Mouse (Mus musculus) skeletal muscle tissue, adult 2 months (tissue): ENCODE data around the gene Gprc6a.
A peak's percentile ranks its signal among the peaks of the same experiment; 100 is the strongest.

Experiments used
- DNase-seq: peaks from one replicate; pipeline ENCODE4 v3.0.0-alpha.2; 2012; ENCODE audit warnings: low read depth, low spot score

Gprc6a gene

DNA sequence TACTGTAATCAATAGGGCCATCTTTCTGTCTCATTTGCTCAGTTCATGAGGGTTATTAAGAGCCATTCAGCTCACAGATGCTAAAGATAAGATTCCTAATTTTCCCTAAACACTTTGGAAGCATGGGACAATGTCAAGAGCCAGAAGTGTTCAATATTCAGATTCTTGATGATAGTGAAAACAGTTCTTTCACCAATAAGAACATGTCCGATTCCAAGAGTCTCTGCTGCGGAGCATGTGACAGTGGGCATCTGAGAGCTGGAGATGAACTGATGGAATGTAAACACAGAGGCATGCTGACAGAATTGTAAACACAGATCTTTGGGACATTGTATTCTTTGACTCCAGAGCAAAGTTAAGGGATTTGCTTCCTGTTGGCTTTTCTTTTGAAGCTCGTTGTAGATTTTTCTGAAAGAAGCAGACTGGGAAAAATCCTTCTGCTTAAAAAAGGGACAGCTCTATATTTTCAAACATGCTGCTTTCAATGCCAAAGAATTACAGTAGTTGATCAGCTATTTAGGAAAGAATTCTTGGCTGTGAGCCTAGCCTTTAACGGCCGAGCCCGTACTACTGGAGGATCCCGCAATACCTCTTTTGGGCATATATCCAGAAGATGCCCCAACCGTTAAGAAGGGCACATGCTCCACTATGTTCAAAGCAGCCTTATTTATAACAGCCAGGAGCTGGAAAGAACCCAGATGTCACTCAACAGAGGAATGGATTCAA lies at the start of gene Gprc6a:
Gprc6a (minus strand) TSS at position 51 of the 726 bp plus-strand sequence.
- no peak for DNase-seq

DNA sequence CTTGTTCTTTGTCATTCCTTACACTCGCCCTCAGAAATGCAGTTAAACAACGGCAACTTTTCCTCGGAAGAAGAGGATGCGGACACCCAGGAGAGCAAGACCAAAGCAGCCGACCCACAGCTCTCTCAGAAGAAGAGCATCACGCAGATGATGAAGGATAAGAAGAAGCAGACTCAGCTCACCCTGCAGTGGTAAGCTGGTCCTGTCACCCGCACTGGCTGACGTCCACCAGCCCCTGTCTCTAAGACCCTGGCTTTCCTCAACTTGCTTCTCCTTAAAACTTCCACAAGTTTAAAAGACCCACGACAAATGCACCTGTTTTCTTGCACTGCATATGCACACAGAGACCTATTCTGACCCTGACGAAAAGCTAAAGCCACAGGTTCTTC lies 47.0 kb upstream of the Gprc6a start:
- DNase-seq, result no peak

DNA sequence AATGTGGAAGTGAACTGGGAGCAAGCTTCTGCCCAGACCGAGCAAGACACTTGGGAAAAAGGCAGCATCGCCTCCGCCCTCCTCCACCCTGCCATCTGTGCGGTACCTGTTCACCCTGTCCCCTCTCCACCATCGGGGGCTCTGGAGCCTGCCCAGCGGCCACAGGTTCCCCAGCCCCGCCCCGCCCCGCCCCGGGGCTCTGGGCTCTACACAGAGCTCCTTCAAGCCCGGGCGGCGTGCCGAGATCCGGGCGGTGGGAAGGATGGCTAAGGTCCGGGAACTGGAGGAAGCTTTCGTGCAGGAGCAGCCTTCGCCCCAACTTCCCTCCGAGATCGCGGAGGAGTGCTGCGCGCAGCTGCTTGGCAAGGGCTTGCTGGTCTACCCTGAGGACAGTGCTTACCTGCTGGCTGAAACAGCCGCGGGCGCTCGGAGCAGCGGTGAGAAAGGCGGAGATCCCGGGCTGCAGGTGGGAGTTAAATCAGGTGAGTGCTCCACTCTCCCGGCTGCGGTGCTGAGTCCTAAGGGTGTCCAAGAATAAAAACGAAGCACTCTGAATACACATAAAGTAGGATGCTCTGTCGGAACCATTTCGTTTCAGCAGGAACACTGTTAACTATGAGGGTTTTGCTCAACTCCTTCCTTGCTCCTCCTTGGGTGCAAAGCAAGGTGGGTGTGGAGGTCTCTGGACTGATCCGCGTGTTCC lies 46.4 kb upstream of the Gprc6a start, which contains the start of gene Rfx6:
Rfx6 (plus strand) TSS at position 209 of the 703 bp plus-strand sequence.
- no peak for DNase-seq

DNA sequence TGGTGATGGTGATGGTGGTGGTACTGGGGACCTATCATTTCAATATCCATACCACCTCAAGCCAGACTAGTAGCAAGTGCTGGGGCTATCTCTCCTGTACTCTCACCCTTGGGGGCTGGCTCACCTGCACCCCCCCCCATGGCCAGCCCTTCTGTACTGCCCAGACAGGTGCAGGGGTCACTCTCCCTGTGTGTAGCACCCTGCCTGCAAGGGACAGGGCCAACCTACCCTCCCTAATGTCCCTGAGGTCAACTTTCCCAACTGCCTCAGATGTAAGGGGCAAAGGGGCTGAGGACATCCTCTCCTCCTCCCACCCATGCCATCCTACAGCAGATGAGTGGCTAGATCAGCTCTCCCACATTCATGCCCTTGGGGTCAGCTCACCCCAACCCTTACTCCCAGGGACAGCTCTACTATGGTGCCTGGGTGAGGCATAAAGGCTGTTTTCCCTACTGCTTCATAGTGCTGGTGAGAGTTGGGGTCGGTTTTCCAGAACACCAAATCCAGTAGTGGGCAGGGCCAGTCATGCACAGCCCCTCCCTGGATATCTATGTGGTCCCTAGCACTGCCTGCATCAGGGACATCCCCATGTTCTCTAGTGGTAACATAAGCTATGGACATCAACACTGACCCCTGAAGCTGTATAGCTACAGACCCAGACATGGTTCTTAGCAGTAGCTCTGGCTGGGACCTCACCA lies 41.0 kb upstream of the Gprc6a start:
- no peak for DNase-seq

DNA sequence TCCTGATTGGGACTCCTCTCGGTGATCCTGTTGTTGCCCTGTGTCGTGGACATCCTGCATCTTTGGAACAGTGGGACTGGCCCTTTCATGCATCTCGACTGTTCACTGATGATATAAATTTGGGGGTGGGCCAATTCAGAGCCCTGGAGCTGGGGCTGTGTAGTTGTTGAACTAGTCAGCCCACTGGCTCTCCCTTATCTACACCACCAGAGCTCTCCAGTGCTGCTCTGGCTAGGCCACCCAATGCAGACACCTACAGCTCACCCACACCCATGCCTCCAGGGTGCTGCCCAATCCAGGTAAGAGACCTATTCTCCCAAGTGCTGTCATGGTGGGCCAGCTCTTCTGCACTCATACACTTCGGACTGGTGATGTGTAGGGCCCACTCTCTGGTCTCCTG lies 40.3 kb upstream of the Gprc6a start:
- DNase-seq, result no peak

DNA sequence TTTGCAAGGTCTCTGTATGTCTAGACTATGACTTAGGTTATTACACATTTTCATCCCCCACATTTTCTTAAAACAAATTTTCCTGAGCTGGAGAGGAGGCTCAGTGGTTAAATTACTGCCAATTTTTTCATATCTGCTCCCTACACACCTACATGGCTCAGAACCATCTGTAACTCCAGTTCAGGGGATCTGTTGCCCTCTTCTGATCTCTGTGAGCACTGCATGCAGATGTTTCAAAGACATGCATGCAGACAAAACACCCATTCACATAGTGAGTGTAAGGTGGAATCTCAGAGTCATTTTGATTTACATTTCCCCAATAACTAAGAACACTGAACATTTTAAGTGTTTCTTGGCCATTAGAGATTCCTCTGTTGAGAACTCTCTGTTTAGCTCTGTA lies 38.1 kb upstream of the Gprc6a start:
- DNase-seq, result no peak

DNA sequence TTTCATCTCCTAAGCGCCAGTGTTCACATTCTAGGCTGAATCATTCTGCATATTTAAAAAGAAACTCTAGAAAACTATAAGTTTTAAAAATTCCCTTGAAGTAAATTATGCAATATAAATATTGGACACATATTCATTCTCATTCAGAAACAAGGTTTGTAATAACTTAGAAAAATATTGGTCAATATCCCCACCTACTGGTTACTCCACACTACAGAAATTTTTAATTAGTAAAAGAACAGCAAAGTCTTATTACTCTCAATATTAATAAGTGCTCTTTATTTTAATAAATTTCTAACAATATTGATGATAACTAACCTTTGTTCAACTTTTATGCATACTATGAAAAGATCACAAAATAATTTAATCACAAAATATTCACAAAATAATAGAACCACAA lies 26.1 kb upstream of the Gprc6a start:
- no peak for DNase-seq

DNA sequence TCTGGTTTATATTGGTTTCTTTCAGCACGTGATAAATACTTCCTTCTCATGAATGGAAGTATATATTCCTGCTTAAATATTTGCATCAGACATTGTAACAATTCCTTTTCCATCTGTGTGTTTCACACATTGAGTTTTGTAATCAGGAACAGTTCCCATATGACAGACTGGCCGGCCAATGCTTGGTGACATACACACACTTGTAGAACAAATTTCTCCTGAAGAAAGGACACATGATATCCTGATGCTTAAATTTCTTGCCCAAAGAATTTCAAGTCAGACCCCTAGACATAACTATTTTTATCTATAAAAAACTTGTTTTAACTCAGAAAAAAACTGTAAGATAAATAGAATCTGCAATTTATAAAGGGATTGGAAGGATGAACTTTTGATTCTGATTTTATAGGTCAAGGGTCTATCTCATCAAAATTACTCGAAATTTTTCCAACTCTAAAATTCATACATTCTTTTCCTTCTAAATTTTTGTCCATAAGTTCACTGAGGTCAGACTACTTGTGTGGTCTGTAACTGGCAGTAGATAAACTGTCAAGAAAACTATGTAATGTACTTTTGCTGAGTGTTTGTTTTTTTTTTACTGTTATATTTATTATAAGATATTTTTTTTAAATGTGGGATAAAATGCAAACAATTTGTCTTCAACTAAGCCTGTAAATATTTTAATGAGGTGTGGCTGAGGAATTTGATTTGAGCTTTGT lies 18.4 kb upstream of the Gprc6a start:
- DNase-seq, result no peak

DNA sequence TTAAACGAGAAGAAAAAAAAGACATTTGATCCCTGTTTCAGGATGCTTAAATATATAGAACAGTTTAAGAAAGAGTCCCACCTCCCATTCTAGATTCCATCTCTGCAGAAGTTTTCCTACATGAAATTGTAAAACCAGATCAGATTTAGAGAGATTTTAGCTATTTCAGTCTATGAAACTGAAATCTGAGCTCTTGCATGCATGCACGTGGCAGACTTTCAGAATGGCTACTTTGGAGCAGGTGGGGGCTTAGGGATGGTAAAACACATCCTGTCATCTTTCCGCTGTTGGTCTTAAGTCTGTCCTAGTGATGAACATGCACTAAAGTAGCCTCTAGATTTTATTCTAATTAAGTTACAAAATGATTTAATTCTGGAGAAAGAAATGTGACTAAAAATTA lies 10.1 kb downstream of the Gprc6a start:
- no peak for DNase-seq

DNA sequence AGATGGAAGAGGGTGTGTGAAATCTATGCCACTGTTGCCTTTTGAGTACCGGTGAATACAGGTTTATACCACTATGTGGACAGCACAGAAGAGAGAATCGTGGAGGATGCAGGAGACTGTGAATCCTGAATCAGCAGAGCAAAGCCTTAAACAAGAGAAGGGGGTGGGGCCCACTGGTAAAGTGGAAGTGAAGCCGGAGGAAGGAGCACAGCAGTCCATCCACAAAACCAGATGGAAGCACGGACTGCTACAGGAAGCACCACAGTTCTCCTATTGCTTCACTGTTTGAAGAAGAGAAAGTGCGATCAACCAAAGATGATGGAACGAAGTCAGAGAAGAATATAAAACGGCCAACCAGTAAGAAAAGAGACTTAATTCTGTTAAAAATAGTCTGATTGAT lies 11.1 kb downstream of the Gprc6a start:
- no peak for DNase-seq

DNA sequence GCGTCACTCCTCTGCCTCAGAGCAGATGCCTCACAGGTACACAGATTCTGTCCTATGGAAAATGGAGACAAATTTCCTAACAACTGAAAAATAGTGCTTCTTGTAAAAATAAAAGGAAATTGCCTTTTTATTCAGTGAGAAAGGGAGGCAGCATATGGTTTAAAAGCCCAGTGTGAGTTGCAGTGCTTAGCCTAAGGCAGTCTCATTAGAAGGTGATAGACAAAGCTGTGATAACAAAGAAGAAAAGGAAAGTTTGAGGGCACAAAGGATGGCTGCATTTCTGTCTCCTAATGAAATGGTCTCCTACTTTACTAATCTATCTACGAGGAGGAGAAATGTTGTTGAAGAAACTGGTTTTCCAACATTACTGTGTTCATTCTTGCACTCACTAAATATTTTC lies 12.7 kb downstream of the Gprc6a start:
- no peak for DNase-seq

DNA sequence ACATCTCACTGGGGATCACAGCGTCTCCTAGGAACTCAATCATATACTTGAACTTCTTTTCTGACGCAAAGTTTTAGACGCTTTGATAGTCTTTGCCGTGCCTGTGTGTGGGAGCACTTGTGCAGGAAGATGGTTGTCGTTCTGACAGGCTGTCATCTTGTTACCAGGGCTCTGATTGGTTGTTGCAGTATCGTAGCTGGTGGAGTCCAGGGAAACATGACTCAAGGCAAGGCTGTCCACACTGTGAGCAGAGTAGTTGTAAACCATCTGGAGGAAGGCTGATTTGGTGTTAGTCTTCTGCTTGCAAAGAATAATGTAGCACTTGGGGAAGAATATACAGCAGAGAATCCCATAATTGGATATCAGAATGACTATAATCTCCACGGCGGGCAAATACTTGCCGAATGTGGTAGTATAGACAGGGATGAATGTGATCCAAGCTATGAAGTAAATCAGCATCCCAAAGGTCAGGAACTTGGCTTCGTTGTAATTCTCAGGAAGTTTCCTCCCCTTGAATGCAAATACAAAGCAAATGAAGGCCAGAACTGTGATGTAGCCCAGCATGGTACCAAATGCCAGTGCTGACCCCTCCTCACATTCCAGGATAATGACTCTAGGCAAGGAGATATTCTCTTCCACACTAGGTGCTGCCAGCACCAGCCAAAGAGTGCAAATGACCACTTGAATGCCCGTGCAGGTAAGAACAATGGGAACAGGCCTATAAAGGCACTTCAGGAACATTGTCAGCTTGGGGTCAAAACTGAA lies 16.3 kb downstream of the Gprc6a start:
- DNase-seq, result no peak

DNA sequence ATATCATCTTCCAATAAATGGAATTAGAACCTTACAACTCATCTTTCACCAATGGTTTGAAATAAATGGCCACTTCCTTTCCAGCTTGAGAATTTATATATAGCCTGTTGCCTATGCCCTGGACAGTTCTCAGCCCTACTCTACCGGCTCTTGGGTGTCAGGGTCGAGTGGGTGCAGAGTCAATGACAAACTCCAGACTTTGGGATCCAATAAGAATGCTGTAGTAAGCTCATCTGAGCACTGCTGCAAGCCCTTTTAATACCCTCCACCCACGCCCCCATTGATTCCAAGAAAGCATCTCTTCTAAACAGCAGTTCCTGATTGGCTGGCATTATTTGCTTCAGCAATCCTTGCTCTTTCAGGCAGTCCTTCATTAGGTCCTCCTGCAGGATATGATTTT lies 17.8 kb downstream of the Gprc6a start:
- DNase-seq, result no peak

DNA sequence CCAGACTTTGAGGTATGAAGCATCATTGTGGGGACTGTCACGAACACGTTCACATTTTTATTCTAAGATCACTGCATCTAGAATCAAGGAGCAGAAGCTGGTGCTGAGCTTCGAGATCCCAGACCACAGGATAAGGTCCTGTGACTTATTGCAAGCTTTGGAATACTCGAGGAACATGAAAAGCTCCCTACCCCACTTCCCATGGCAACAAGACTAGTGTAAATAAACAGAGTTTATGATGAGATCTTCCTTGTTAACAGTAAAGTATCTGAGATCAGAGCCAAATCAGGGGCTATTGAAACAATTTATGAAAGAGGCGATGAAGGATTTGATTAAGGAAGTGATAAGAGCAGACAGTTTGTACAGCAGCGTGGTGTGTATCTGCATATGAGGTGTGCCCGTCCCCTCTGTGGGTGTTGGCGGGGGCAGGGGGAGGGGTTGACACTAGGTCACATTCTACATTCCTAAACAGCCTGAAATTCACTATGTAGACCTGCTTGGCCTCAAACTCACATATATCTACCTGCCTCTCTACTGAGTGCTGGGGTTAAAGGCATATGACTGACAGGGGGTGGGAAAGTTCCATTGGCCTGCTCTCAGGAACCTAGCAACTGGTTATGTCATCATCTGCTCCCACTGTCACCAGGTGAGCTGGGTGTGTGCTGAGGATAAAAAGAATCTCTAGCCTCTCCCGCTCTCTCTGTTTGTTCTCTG lies 19.1 kb downstream of the Gprc6a start:
- no peak for DNase-seq

DNA sequence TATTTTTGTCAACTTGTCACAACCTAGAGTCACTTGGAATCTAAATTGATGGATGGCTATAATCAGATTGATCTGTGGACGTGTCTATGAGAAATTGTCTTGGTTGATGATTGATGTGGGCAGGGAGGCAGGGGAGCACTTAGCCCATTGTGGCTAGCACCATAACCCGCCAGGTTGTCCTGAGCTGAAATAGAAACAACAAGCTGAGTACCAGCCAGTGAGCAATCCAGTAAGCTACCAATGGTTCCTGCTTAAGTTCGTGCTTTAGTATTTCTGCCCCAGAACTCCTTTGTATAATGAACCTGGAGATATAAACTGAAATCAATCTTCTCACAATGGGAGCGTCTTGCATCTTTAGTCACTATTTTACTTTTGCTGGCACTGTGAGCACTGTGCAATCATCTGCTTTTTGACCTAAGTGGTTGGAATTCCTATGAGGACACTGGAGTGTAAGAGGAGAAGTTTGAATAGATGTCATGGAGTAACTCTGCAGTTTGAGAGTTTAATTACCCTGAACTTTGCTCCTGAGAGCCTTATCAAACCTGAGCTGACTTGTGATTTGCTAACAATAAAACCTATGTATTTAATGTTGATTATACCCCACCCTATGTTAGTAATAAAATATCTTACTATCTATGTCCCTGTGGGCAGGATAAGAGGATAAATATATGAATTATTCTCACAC lies 21.4 kb downstream of the Gprc6a start:
- no peak for DNase-seq

DNA sequence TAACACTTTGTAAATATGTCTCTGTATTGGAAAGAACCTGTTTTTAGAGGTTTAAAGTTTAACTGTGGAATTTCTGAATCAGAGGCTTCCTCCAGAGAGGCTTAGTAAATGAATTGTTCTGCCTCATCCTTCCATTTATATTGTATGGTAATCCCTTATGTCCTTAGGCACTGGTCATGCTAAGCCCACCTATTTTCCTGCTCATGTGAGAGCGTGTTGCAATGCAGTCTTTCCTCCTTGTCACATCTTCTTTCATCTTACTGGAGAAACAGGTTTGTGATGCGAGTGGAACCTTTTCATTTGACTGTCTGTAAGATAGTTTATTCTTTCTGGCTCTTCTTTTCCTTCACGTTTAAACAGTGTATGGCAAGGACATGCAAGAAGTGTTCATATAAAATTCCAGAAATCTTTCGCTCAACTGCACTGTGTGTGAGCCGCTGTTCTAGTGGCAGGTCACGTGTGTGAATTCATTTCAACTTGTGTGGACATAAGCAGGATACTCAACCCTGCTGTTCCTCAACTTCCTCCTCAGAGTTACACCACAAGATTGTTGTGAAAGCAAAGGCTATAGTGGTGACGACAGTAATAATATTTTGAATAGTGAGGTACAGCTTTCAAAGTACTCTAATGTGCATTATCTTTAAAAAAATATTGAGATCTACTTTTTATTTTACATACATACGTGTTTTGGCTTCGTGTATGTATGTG lies 34.2 kb downstream of the Gprc6a start:
- no peak for DNase-seq

DNA sequence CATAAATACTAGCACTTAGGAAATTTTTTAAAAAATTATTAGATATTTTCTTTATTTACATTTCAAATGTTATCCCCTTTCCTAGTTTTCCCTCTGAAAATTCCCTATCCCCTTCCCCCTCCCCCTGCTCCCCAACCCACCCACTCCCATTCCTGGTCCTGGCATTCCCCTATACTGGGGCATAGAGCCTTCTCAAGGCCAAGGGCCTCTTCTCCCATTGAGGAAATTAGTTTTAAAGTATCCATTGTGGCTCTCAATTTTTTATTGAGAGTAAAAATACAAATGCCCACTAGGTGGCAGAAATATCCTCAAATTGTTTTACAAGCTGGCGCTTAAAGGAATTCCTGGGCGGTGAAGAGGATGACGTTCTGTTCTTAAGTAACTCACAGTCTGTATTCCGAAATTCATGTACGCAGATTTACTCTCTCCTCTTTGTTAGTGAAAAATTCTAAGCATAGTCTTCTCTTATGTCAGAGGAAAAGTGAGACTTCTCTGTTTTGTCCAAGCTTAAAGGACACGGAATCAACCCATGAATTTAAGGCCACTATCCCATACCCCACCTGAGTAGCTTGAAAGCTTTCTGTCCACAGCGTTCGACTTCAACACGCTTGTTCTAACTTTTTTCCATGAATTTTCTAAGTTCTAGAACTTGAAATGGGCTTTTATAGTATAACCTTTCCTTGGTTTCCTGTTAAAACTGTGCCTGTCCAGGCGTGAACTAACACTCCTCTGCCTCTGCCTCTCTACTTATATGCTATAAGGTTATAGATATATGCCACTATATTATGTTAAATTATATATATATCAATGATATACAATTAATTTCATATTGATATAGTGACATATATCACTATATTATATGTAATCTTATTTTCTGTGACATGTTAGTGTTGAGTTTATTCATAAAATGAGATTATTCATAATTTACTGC lies 36.0 kb downstream of the Gprc6a start:
- peak; percentile 13 for DNase-seq

DNA sequence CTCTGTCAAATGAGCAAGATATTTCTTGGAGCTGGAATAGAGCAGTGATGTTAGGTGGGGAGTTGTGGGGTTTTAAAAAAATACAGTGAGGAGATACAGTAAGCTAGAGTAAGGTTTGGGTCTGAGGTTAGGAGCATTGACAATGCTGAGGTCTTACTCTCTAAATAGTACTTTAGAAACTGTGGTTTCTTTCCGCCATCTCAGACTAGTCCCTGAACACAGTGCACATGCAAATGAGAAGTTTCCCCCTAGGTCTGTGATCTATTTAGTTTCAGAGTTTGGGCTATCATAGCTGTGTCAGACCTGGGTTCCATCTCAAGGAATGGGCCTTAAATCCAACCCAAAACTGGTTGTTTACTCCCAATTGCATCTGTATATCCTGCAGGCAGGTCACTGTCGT lies 39.7 kb downstream of the Gprc6a start:
- DNase-seq, result no peak
